Mouse (Mus musculus): ENCODE measurements at regions not wholly inside any gene's neighbourhood (a gene's known extent, or its start where the extent isn't known, plus 50 kb on each side); places are given as distances from the start of the nearest gene placed in this dataset.

- in situ Hi-C loops (cut with MboI, MseI): no loop called here
These were observed 405.7 kb downstream of the Ipmk start for GRCm38 (mm10) chr10:71753255-71753654.

GRCm38 (mm10) chr10:71754799-71755198 lies 407.2 kb downstream of the Ipmk start:
- in situ Hi-C loops (cut with MboI, MseI): no loop called here

GRCm38 (mm10) chr10:71778903-71779302 lies 431.3 kb downstream of the Ipmk start:
- in situ Hi-C loops (cut with MboI, MseI): no loop called here

- in situ Hi-C loops (cut with MboI, MseI): no loop called here
These were observed 441.7 kb downstream of the Ipmk start for GRCm38 (mm10) chr10:71789241-71789640.

- in situ Hi-C loops (cut with MboI, MseI): no loop called here
These were observed 442.4 kb downstream of the Ipmk start for GRCm38 (mm10) chr10:71789936-71790335.

GRCm38 (mm10) chr10:71798638-71799037 lies 451.1 kb downstream of the Ipmk start:
- in situ Hi-C loops (cut with MboI, MseI): no loop called here

GRCm38 (mm10) chr10:71802457-71802856 lies 454.9 kb downstream of the Ipmk start:
- in situ Hi-C loops (cut with MboI, MseI): no loop called here

GRCm38 (mm10) chr10:71832633-71833032 lies 485.1 kb downstream of the Ipmk start:
- in situ Hi-C loops (cut with MboI, MseI): no loop called here

GRCm38 (mm10) chr10:71835018-71835417 lies 487.5 kb downstream of the Ipmk start:
- in situ Hi-C loops (cut with MboI, MseI): no loop called here

- in situ Hi-C loops (cut with MboI, MseI): no loop called here
These were observed 509.5 kb downstream of the Ipmk start for GRCm38 (mm10) chr10:71857089-71857488.

GRCm38 (mm10) chr10:71857518-71857973 lies 510.0 kb downstream of the Ipmk start:
- in situ Hi-C loops (cut with MboI, MseI): no loop called here

- in situ Hi-C loops (cut with MboI, MseI): no loop called here
These were observed 546.2 kb downstream of the Ipmk start for GRCm38 (mm10) chr10:71893726-71894125.

- in situ Hi-C loops (cut with MboI, MseI): no loop called here
These were observed 557.5 kb downstream of the Ipmk start for GRCm38 (mm10) chr10:71905029-71905428.
